Mouse (Mus musculus) limb, embryonic 13.5 days (tissue): Measurements from ENCODE around the gene Mmp11. TPM values are rescaled to one million over a fixed set of nuclear protein-coding genes. Genes with fewer than 3 reads are reported as not detected.
"Not testable (repeated sequence)": the region's sequence is repeated elsewhere in the genome, so short reads cannot be mapped to it uniquely, and the experiment has no call there.

ENCODE experiments used
- ATAC-seq: fragments of 200-750 bp; cut with Nextera tagmentation; 2 replicates; pipeline ENCODE4 v1.8.0; 2017; ENCODE audit warnings: low read depth, moderate number of reproducible peaks, moderate TSS enrichment; ENCODE audit not compliant: low FRiP score
- H3K27ac ChIP-seq: fragments of 300-500 bp; sonication (generic); 2 replicates; pipeline ENCODE4 v1.5.1; 2015; ENCODE audit warnings: inconsistent platforms, mild to moderate bottlenecking, moderate library complexity
- H3K27me3 ChIP-seq: fragments of 300-500 bp; sonication (generic); 2 replicates; pipeline ENCODE4 v1.6.1; 2015; ENCODE audit warnings: mild to moderate bottlenecking, inconsistent platforms
- H3K36me3 ChIP-seq: fragments of 300-500 bp; sonication (generic); 2 replicates; pipeline ENCODE4 v1.6.1; 2015; ENCODE audit warnings: inconsistent platforms, mild to moderate bottlenecking, moderate library complexity
- H3K4me1 ChIP-seq: fragments of 300-500 bp; sonication (generic); 2 replicates; pipeline ENCODE4 v1.6.1; 2015; ENCODE audit warnings: inconsistent platforms
- H3K4me2 ChIP-seq: fragments of 300-500 bp; sonication (generic); replicated peaks from 2 replicates; pipeline ENCODE4 v1.6.1; 2015; ENCODE audit warnings: inconsistent platforms, mild to moderate bottlenecking, moderate library complexity
- H3K4me3 ChIP-seq: fragments of 300-500 bp; sonication (generic); 2 replicates; pipeline ENCODE4 v1.5.1; 2015; ENCODE audit warnings: moderate library complexity, mild to moderate bottlenecking, inconsistent platforms
- H3K9ac ChIP-seq: fragments of 300-500 bp; sonication (generic); 2 replicates; pipeline ENCODE4 v1.6.1; 2015; ENCODE audit warnings: mild to moderate bottlenecking, inconsistent platforms
- H3K9me3 ChIP-seq: fragments of 300-500 bp; sonication (generic); 2 replicates; pipeline ENCODE4 v1.6.1; 2016; ENCODE audit warnings: inconsistent platforms
- WGBS: fragments of 180-500 bp; shearing (Covaris S2); methylation state at CpG from one replicate; pipeline ENCODE4 v1.1.7; 2015; 5-methylcytosine and 5-hydroxymethylcytosine counted together
- polyA plus RNA-seq: library from polyadenylated mRNA; unstranded; fragments of >200 nt; fragmentation: Nextera tagmentation; extraction: Ambion mirVana; gene quantifications from 2 replicates; pipeline ENCODE4 v1.2.1, GENCODE M21; 2015

The Mmp11 gene
- polyA plus RNA-seq, 1 experiment from 2014 or later = 194 TPM

GRCm38 (mm10) chr10:75887504-75887903 lies 48.8 kb downstream of the Mmp11 start:
- H3K4me2 ChIP-seq, ATAC-seq, H3K4me3 ChIP-seq, H3K36me3 ChIP-seq, H3K27me3 ChIP-seq, H3K9ac ChIP-seq, H3K27ac ChIP-seq, H3K9me3 ChIP-seq: not testable (repeated sequence)
- peaks cover 10% of the 10 kb centered on the region for H3K4me1 ChIP-seq
- 85% methylated on average over 5 of the region's 5 CpGs for WGBS

DNA sequence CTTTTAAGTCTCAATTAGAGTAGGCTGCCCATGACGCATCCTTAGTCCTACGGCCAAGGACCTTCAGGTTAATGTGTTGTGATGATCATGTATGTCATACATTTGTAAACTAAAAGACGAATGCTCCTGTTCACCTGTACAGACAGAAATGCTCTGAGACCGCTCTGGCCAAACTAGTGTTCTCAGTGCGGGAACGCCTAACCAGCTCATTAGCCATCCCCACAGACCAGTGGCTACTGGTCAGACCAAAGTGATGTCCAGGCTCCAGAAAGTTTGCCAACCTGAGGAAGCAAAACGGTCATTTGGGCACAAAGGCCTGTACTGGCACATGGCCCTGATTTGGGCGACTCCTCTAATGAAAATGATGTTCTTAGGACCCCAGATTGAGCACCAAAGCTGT lies 51.6 kb downstream of the Mmp11 start:
- no peak for ATAC-seq
- Histone ChIP-seq H3K4me3 (no peak overlapping the region), H3K4me1 (peaks cover 23% of the 10 kb centered on the region), H3K9me3 (no peaks in the 10 kb centered on the region), H3K9ac (no peak overlapping the region), H3K27me3 (no peaks in the 10 kb centered on the region), H3K4me2 (no peak overlapping the region), H3K36me3 (no peaks in the 10 kb centered on the region), H3K27ac (no peak overlapping the region)
- WGBS = 92% methylated on average over 8 of the region's 8 CpGs

DNA sequence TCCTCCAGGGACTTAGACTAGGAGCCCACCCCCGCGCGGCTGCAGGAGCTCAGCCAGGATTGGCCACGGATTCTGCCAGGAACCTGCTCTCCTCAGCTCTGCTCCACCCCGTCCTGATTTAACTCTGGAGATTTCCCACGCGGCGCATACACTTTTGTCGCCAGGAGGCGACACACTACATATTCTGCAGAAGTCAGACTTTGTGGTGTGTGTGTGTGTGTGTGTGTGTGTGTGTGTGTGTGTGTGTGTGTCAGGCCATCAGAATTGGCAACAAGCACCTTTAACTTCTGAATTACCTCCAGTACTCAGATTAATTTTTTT lies 53.1 kb downstream of the Mmp11 start:
- Histone ChIP-seq H3K4me3 (peak overlapping the region; percentile 5; the same call in 1 of the 2 replicates), H3K27ac (0 out of 2 replicates have a peak overlapping the region, but pooled peaks have one; percentile 17), H3K9me3 (no peaks in the 10 kb centered on the region), H3K9ac (no peak overlapping the region), H3K27me3 (no peaks in the 10 kb centered on the region), H3K4me2 (peak overlapping the region; percentile 48), H3K36me3 (no peaks in the 10 kb centered on the region), H3K4me1 (peaks cover 19% of the 10 kb centered on the region)
- under 1% methylated on average over 10 of the region's 10 CpGs for WGBS
- peak; percentile 66 for ATAC-seq

- H3K4me2 ChIP-seq = peak overlapping the region; percentile 48
- no peaks in the 10 kb centered on the region for H3K9me3 ChIP-seq
- H3K27me3 ChIP-seq = no peaks in the 10 kb centered on the region
- no peaks in the 10 kb centered on the region for H3K36me3 ChIP-seq
- H3K27ac ChIP-seq = peak overlapping the region; percentile 17; the same call in 1 of the 2 replicates
- ATAC-seq = peak; percentile 68
- H3K9ac ChIP-seq = no peak overlapping the region
- 2% methylated on average over 15 of the region's 15 CpGs for WGBS
- H3K4me1 ChIP-seq = peaks cover 19% of the 10 kb centered on the region
- peak overlapping the region; percentile 5; the same call in 1 of the 2 replicates for H3K4me3 ChIP-seq
Observed at GRCm38 (mm10) chr10:75882433-75883231, 53.7 kb downstream of the Mmp11 start.

GRCm38 (mm10) chr10:75881578-75882432 lies 54.5 kb downstream of the Mmp11 start:
- H3K4me2 ChIP-seq = peak overlapping the region; percentile 23; the same call in 1 of the 2 replicates
- H3K36me3 ChIP-seq = no peaks in the 10 kb centered on the region
- H3K27me3 ChIP-seq = no peaks in the 10 kb centered on the region
- no peak overlapping the region for H3K4me3 ChIP-seq
- peaks cover 19% of the 10 kb centered on the region for H3K4me1 ChIP-seq
- no peak for ATAC-seq
- H3K27ac ChIP-seq = peak overlapping the region; percentile 78
- no peaks in the 10 kb centered on the region for H3K9me3 ChIP-seq
- no peak overlapping the region for H3K9ac ChIP-seq
- 19% methylated on average over 20 of the region's 20 CpGs for WGBS

- no peak for ATAC-seq
- peak overlapping the region; percentile 78 for H3K27ac ChIP-seq
- H3K4me1 ChIP-seq = peaks cover 19% of the 10 kb centered on the region
Observed at GRCm38 (mm10) chr10:75880771-75881577, 55.3 kb downstream of the Mmp11 start.

GRCm38 (mm10) chr10:75880351-75880750 lies 55.9 kb downstream of the Mmp11 start:
- Histone ChIP-seq H3K9me3 (no peaks in the 10 kb centered on the region), H3K36me3 (no peaks in the 10 kb centered on the region), H3K4me1 (peaks cover 19% of the 10 kb centered on the region), H3K27ac (peak overlapping the region; percentile 72; the same call in 1 of the 2 replicates), H3K4me3 (no peak overlapping the region), H3K9ac (no peak overlapping the region), H3K27me3 (no peaks in the 10 kb centered on the region), H3K4me2 (no peak overlapping the region)
- ATAC-seq = no peak
- 91% methylated on average over 10 of the region's 10 CpGs for WGBS

More at GRCm38 (mm10) chr10:75880771-75881577, 55.3 kb downstream of the Mmp11 start:
- 44% methylated on average over 6 of the region's 6 CpGs for WGBS
- H3K9me3 ChIP-seq = no peaks in the 10 kb centered on the region
- no peak overlapping the region for H3K4me3 ChIP-seq
- no peak overlapping the region for H3K9ac ChIP-seq
- 0 out of 2 replicates have a peak overlapping the region, but pooled peaks have one; percentile 9 for H3K4me2 ChIP-seq
- no peaks in the 10 kb centered on the region for H3K36me3 ChIP-seq
- no peaks in the 10 kb centered on the region for H3K27me3 ChIP-seq

GRCm38 (mm10) chr10:75878836-75879235 lies 57.5 kb downstream of the Mmp11 start:
- H3K4me1 ChIP-seq = peaks cover 19% of the 10 kb centered on the region
- ATAC-seq = no peak
- no peaks in the 10 kb centered on the region for H3K36me3 ChIP-seq
- no peaks in the 10 kb centered on the region for H3K9me3 ChIP-seq
- WGBS = 87% methylated on average over 3 of the region's 3 CpGs
- no peak overlapping the region for H3K4me3 ChIP-seq
- H3K27me3 ChIP-seq = no peaks in the 10 kb centered on the region
- no peak overlapping the region for H3K4me2 ChIP-seq
- H3K9ac ChIP-seq = no peak overlapping the region
- H3K27ac ChIP-seq = no peak overlapping the region

DNA sequence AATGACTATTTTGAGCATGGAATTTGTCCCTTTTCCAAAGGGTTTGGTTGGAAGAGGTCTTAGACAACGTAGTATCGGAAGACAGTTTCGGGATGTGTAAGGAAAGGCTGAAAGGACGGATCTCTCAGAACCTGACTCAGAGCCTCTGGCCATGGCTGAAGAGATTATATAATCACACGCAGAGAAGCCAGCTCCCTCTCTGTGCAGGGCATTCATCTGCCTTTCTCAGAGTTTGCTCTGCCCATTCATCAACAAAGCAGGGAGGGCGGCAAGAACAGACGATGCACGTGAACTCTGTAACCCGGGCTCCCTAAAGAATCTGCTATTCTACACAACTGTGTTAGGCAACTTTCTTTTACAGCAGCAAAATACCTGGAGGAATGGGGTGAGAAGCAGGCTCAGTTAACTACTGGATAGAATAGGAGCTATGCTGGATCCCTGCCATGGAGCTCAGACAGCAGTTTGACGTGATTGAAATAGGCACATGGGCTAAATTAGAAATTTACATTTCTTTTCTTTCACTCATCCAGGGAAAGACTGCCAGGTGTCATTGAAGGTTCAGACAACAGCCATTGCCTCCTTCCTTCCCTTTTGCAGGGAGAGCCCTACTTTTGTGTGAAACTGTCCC lies 62.6 kb downstream of the Mmp11 start:
- H3K9ac ChIP-seq = no peak overlapping the region; the same call in 1 of the 2 replicates
- H3K4me2 ChIP-seq = peak overlapping the region; percentile 69
- ATAC-seq = no peak
- H3K27me3 ChIP-seq = no peaks in the 10 kb centered on the region
- H3K27ac ChIP-seq = no peak overlapping the region
- 55% methylated on average over 10 of the region's 10 CpGs for WGBS
- H3K9me3 ChIP-seq = no peaks in the 10 kb centered on the region
- no peaks in the 10 kb centered on the region for H3K36me3 ChIP-seq
- peak overlapping the region; percentile 38; the same call in 1 of the 2 replicates for H3K4me3 ChIP-seq
- H3K4me1 ChIP-seq = peaks cover 10% of the 10 kb centered on the region
